Mouse (Mus musculus) adrenal gland, postnatal 4 days (tissue): Measurements from ENCODE around the gene Grcc10. TPM values are rescaled to one million over a fixed set of nuclear protein-coding genes. Genes with fewer than 3 reads are reported as not detected.

Experiments
- DNase-seq, 2 experiments: peaks; one replicate each; pipeline ENCODE4 v3.0.0; 2021 to 2022; ENCODE audit warnings: low spot score in 2 of 2, mixed read lengths in 2 of 2
- microRNA-seq: library from miRNA; unstranded; fragments of <30 nt; microRNA quantifications from one replicate; pipeline ENCODE4 v1.2.0, GENCODE M21; 2021
- total RNA-seq, 2 experiments: library from RNA; stranded (reverse); gene quantifications; 2 replicates each; pipeline ENCODE4 v1.2.3; 2021

The Grcc10 gene
- total RNA-seq, 2 experiments from 2014 or later: 313 TPM

DNA sequence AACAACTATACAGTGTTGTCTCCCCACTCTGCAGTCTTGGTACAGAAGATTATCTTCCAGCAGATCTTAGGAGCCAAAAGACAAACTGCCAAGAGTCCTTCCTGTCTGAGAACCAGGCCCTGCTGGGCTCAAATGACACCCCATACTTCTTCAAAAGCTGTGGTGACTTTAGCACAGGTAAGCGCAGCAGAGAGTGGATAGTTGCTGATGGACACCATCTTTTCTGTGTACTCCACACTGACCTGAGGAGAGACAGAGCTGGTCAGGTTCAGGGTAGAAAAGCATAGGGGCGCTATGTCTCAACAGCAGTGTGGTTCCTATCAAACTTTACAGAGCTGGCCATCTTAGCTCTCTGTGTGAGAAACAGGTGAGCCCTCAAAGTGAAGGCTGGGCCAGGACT, 36.8 kb downstream of the Grcc10 start:
- no peak for DNase-seq

DNA sequence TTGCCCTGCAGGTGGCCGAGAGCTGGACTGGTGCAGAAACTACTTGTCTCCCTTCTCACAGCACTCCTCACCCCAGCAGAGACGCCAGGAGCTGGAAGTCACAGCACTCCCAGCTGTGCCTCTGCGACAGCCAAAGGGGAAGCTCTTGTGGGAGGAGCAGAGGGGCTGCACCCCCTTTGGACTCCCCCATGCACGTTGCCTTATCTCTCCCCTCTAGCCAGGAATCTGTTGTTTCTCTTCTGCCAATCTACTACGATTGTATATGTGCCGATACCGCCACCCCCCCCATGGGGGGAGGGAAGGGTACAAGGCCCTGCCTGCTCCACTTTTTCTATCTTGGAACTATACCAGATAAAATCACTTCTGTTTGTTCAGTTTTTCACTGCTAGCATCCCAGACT, 37.4 kb downstream of the Grcc10 start:
- no peak for DNase-seq

DNA sequence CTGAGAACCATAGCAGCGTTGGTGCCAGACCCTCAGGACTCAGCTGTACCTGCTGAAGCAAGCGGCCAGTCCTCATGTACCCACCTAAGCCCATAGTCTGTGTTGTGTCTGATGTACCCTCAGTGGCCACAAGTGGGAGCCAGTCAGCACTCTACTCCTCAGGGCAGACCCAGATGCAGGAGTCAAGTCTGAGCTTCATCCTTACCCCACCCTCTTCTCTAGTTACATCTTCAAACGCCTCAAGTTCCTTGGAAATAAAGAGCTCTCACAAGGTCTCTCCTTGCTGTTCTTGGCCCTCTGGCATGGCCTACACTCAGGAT, 38.4 kb downstream of the Grcc10 start:
- peak in 1 of 2 experiments; percentile 52 for DNase-seq

DNA sequence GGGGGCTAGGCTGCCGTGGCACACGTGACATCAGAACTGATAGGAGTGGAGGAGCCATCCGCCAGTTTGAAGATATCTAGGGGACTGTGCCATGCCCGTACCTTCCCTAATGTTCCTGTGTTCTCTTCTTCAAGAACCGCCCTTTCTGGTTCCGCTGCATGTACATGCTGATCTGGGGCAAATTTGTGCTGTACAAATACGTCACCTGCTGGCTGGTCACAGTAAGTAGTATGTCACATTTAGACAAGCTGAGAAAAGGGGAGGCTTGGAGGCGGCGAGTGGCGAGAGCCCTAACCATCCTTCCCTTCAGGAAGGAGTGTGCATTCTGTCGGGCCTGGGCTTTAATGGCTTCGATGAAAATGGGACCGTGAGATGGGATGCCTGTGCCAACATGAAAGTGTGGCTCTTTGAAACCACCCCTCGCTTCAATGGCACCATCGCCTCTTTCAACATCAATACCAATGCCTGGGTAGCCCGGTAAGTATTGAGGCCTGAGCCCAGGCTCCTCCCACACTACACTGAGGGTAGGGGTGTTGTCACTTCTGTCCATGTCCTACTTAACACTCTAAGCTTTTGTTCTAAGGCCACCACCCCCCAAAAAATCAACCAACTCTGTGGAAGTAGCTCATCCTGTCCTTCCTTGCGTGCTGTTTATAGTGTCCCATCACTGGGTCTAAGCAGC, 38.9 kb downstream of the Grcc10 start:
- DNase-seq: no peak

DNA sequence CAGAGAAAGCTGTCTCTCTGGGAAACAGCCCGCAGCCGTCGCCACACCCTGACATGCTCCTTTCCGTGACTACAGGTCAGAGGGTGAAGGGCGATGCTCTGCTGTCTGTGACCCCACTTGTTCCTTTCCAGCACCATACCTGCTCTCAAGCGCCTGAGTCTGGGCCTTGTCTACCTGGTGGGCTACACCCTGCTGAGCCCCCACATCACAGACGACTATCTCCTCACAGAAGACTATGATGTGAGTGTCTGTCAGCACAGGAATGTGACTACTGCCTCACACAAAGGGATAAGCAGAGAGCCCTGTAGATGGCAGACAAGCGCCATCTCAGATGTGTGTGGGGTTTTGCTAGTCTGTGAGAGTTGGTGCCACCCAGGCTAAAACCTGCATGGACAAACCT, 39.8 kb downstream of the Grcc10 start:
- DNase-seq: no peak

DNA sequence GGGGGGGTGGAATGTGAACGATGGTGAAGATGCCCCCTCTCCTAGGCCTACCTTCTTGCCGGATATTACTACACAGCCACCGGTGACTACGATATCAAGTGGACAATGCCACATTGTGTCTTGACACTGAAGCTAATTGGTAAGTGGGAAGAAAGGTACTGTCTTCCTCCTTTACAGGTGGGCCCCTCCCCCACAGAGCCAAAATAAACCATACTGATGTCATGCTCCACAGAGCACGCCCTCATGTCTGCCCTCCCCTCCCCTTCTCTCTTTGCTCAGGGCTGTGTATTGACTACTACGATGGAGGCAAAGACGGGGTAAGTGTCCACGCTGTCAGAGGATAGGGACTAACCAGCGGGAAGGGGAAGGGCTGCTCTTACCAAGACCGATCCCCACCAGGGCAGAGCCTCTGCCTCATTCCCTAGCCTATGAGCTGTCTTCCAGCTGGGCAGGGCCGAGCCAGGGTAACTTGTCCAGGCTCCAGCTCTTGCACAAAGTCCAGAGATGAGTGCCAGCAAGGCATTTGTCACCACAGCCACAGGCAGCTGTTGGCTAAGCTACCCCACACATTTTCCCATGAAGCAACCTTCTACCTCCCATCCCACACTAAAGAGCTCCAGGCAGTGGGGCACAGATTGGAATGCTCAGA, 41.1 kb downstream of the Grcc10 start:
- DNase-seq: peak in 1 of 2 experiments; percentile 46

DNA sequence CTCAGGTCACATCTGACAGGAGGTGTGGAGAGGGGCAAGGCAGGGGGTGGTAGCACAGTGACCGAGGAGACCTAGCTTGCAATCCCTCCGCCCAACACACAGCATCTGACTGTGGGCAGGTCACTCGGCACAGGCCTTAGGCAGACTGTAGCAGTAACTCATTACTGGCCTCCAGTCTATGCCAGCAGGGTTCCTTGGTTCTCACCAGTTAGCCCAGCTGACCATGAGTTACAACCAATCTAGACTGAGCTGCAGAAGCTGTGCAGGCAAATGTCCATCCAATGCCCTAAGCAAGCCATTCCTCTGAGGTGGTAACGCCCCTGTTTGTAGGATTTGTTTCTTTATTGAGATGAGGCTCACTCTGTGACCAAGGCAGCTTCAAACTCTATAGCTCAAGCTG, 41.8 kb downstream of the Grcc10 start:
- DNase-seq: no peak

DNA sequence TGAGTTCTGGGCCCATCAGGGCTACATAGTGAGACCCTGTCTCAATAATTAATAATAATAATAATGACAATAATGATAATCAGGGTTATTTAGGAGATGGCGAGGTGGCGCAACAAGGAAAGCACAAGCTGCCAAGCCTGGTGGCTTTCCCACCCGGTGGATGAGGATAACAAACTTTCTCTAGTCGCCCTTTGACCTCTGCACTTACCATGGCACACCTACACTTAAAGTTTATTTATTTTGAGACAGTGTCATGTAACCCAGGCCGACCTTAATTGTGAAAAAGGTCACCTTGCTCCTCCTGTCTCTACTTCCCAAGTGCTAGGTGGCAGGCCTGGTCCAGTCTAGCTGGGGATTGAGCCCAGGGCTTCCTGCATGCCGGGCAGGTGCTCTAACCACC, 42.4 kb downstream of the Grcc10 start:
- DNase-seq: no peak

DNA sequence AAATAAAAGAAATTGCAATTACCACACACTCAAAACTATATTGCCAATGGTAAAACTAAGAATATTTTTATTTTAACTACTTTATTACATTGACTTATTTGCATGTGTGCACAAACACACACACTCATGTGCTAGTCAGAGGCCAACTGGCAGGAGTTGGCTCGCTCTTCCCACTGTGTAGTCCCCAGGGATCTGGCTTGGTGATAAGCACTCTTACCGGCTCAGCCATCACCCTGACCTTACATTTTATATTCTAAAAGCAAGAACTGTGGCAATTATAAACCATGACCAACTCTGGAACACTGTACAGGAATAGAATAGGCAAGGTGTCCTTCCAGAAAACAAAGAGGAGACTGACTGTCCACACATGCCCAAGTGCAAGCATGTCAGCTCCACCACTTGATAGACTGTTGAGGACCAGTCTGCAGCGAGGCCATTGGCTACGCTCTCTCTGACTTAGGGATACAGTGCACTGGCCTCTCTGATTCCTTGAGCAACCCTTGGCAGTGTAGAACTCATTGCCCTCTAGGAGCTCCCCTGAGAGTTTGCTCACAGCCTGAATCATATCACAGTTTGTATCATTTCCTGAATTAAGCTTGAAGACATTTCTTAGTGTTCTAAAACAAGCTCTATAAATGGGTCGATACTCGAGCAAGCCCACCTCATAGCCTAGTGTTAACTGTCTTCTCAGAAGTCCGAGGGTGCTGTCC, 44.6 kb downstream of the Grcc10 start:
- no peak for DNase-seq

DNA sequence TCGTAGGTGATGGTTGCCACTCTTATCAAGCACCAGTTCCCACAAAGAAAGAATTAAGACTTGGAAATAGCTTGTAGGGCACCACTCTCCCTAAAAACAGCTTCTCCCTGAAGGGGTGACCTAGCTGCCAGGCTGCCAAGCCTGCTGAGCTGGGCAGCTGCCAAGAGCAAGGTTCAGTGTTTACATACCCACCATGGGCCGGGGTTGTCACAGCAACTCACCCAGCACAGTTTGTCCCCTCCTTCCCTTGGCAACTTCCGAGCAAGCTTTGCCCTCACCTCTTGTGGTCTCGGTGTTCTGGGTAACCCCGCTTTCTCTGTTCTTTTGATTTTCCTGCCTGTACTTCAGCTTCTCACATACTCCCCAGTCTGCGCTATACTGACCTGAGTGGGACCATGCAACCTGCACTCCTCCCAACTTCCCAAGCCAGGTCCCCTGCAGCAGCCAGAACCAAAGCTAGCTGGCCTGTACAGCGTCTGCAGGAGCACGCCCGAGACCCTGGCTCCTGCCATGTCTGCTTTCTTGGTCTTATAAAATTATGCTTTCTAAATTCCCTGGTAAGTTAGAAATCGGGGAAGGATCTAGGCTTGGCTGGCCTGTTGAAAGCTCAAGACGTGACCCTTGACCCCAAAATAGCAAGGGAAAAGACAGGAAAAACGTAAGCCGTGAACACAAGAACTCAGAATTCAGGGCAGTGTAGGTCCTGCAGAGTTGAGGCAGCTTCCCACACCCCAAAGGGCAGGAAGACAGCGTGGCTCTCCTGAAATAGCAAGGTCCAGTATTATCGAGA, 46.8 kb downstream of the Grcc10 start:
- DNase-seq: no peak

DNA sequence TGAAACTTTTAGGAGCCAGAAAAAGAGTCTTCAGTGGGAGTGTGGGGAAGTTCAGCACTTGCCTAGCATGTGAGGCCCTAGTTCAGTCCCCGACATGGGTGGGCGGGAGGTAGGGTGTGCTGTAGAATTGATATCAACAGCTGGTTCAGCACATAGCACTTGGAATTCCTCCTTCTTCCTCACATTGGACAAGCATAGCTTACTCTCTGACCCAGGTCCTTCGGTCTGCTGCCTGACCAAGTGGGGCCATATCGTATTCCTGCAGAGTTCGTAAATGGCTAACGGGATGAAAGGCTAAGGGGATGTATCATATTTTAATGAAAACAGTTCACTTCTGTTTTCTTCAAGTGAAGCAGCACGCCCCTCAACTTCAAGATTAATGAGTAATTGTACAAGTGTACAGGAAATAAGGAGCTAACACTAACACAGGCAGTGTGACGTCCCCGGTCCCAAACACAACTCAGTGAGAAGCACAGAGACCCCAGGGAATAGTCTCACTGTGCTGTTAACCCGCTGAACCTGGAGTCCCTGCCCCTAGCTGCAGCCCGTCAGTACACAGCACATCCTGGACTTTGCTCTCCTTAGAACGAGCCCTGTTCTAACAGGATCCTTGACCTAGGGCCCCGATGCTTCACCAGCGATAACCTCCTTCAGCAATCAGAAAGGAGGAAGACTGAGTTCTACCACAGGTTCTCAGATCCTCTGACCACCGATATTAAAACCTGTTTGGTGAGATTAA, 47.8 kb downstream of the Grcc10 start:
- no peak for DNase-seq

DNA sequence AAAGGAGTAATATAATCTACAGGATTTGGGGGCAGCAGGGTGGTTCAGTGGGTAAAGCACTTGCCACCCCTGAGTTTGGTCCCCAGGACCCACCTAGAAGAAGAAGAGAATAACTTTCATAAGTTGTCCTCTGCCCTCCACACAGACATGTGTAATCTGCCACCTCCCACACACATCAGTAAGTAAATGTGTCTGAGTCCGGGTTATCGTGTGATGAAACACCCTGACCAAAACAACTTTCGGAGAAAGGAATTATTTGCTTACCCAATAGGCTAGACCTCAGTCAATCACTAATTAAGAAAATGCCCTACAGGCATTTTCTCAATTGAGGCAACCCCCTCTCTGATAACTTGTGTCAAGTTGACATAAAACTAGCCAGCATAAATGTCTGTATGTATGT, 50.7 kb downstream of the Grcc10 start:
- no peak for DNase-seq

Small RNA genes within 50 kb of the gene (microRNA-seq; reads per million reads assigned to microRNA genes)
- gene Mir141 (123 reads per million, percentile 49 among the genes with 10 or more reads in this experiment), gene Mir200c (985 reads per million, percentile 76 among the genes with 10 or more reads in this experiment)

Other genes starting within 250 kb of the Grcc10 start
- gene C1rl, start 248.3 kb downstream of the Grcc10 start, total RNA-seq: 10 to 100 TPM; 13.2 to 19.9 TPM
- gene C1ra, start 229.0 kb downstream of the Grcc10 start, total RNA-seq: 10 to 100 TPM; 36.8 to 48.1 TPM
- 10 to 100 TPM; 48.1 to 66.6 TPM for gene C1s1, start 199.0 kb downstream of the Grcc10 start, total RNA-seq
- 1 to 10 TPM; 3.6 to 5.6 TPM for gene C1rb, start 171.1 kb downstream of the Grcc10 start, total RNA-seq
- 1 to 10 TPM; 1.7 to 2.5 TPM for gene C1s2, start 105.3 kb downstream of the Grcc10 start, total RNA-seq
- gene Lpcat3, start 78.3 kb downstream of the Grcc10 start, total RNA-seq: 100 to 1,000 TPM in 1 of 2 experiments, 10 to 100 TPM in 1; 99.6 to 105 TPM
- 100 to 1,000 TPM in 1 of 2 experiments, 10 to 100 TPM in 1; 99.3 to 101 TPM for gene Emg1, start 29.2 kb downstream of the Grcc10 start, total RNA-seq
- 100 to 1,000 TPM; 400 to 439 TPM for gene Phb2, start 29.0 kb downstream of the Grcc10 start, total RNA-seq
- 1 to 10 TPM; 8.3 to 8.4 TPM for gene Ptpn6, start 2.7 kb downstream of the Grcc10 start, total RNA-seq
- 1 to 10 TPM in 1 of 2 experiments, not detected in 1; 2.2 TPM for gene Gm45234, start 14.6 kb upstream of the Grcc10 start, total RNA-seq
- 100 to 1,000 TPM in 1 of 2 experiments, 10 to 100 TPM in 1; 99.7 to 111 TPM for gene Atn1, start 15.2 kb upstream of the Grcc10 start, total RNA-seq
- 10 to 100 TPM; 17.9 to 28.3 TPM for gene Eno2, start 28.3 kb upstream of the Grcc10 start, total RNA-seq
- not detected for gene Lrrc23, start 38.4 kb upstream of the Grcc10 start, total RNA-seq
- 10 to 100 TPM; 18.7 to 19.2 TPM for gene Spsb2, start 67.3 kb upstream of the Grcc10 start, total RNA-seq
- 100 to 1,000 TPM; 422 to 439 TPM for gene Tpi1, start 72.9 kb upstream of the Grcc10 start, total RNA-seq
- 100 to 1,000 TPM; 141 to 148 TPM for gene Usp5, start 88.1 kb upstream of the Grcc10 start, total RNA-seq
- gene Cdca3, start 88.2 kb upstream of the Grcc10 start, total RNA-seq: 10 to 100 TPM; 50.6 to 58.6 TPM
- 10 to 100 TPM; 13.9 to 16.3 TPM for gene Gnb3, start 98.9 kb upstream of the Grcc10 start, total RNA-seq
- 10 to 100 TPM; 47.3 to 52.2 TPM for gene P3h3, start 116.4 kb upstream of the Grcc10 start, total RNA-seq
- gene Gpr162, start 122.6 kb upstream of the Grcc10 start, total RNA-seq: 1 to 10 TPM; 5.1 to 5.6 TPM
- gene Cd4, start 146.8 kb upstream of the Grcc10 start, total RNA-seq: under 1 TPM; 0.62 to 0.84 TPM
- 1 to 10 TPM; 1.5 to 1.7 TPM for gene Lag3, start 170.3 kb upstream of the Grcc10 start, total RNA-seq
- 100 to 1,000 TPM; 692 to 728 TPM for gene Ptms, start 178.7 kb upstream of the Grcc10 start, total RNA-seq
- 100 to 1,000 TPM; 257 to 265 TPM for gene Mlf2, start 190.0 kb upstream of the Grcc10 start, total RNA-seq
- gene Cops7a, start 224.2 kb upstream of the Grcc10 start, total RNA-seq: 100 to 1,000 TPM; 143 to 151 TPM